Mouse (Mus musculus): Measurements from ENCODE around the gene Kcnip4.

GRCm38 (mm10) chr5:48679733-48680595, 844.7 kb downstream of the Kcnip4 start:
- TF ChIP-seq POLR2A (IDR thresholded peaks at IDR 0.05; ENCODE audit: low read depth, low read length), result no peak
- TF ChIP-seq CTCF (IDR thresholded peaks at IDR 0.05; ENCODE audit: extremely low read depth, insufficient read length, insufficient replicate concordance, low read depth, low read length), result no peak

All from small intestine, adult 2 months (tissue).